Mouse (Mus musculus): ENCODE data around the gene Fmo5. TPM values are rescaled to one million over a fixed set of nuclear protein-coding genes. Genes with fewer than 3 reads are reported as not detected.

The Fmo5 gene
- total RNA-seq, 4 experiments from 2014 or later = 16.9 to 19.1 (median 17.8) TPM

- peak; percentile 76 for DNase-seq
Observed at GRCm38 (mm10) chr3:97681321-97682158, 52.9 kb downstream of the Fmo5 start.

DNA sequence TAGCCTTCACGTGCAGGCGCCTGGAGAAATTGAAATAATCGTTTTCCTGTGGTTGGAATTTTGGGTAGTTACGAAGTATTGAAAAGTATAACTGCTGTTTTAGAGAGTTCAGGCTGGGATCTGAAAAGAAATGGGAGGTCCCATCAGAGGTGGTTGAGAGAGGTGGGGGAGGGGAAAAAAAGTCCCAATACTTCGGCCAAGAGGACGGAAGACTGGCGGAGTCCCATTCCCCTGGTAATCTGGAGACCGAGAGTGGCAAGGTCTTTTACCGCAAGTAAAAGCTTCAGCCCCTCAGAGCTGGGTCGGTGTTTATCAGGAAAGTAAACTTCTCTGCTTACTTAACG is 53.5 kb downstream of the Fmo5 start:
- DNase-seq = no peak

- DNase-seq = no peak
Observed at GRCm38 (mm10) chr3:97682576-97682975, 54.0 kb downstream of the Fmo5 start.

DNA sequence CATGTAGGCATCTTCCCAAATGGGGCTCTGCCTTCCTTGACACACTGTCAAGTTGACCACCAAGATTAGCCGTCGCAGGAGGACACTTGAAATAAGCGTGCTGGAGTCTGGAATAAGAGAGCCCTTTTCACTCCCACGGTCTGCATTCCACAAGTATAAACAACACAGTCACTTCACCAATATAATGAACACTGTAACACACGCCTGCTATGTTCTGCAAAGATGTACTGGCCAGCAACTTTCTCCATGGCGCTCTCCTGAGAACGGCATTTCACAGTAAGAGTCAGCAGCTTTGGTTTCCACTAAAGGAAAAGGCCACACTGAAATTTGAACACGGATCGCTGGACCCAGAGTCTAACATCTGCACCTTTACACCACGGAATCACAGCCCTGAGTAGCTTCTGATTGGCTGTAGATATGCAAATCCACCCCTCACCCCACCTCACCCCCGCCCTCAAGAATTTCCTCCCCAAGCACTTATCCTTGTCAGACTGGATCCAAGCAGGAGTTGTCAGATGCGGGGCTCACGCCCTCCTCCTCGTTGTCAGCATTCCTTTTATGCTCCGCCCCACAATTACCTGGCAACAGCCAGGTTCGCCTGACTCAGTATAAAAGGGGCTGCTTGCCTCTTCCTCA is 55.1 kb downstream of the Fmo5 start:
- no peak for DNase-seq

DNA sequence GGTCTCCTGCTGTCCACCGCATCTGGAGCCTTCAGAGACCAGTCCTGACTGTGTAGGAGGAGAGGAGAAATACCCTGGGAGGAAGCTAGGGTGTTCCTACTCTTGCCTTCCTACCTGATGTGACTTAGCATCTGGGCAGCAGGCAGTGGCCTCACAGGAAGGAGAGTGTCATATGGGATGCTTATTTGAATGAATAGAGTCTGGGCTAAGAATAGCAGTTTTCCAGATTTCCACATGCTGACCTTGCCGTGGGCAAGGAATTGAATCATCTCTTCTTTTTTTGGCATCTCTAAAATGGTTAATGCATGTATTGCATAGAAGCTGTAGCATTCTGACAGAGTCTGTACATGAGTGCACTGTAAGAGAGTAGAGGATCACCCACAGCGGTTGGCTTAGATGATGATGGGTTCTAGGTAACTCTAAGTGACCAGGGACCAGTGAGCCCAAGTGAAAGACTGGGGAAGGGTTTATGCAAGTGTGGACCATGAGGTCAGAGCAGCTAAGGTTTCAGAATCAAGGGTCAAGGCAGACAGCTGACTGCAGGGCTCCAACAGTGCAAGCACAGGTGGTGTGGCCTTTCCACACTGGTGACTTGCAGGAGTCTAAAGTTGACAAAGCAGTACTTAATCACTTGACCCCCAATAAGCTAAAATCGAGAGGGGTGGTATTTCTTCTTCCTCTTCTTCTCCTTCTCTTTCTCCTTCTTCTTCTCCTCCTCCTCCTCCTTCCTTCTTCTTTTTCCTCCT is 57.9 kb downstream of the Fmo5 start:
- DNase-seq = no peak

DNA sequence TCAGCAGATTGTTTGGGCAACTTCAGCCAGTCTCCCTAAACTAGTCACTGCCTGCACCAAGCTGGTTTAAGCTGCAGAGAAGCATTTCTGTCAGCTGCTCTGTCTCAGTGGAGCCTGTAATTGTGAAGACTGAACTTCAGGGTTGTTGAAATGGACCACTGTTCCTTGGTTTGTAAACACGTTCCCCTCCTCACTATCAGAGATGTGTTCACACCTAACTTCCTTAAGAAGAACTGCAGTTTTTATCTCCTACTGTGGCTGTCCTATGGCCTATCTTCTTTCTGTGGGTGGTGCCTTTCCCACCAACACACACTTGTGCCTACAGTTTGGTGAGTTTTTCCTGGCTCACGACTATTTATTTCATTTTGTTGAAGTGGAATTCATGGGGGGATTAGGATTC is 60.7 kb downstream of the Fmo5 start:
- no peak for DNase-seq

DNA sequence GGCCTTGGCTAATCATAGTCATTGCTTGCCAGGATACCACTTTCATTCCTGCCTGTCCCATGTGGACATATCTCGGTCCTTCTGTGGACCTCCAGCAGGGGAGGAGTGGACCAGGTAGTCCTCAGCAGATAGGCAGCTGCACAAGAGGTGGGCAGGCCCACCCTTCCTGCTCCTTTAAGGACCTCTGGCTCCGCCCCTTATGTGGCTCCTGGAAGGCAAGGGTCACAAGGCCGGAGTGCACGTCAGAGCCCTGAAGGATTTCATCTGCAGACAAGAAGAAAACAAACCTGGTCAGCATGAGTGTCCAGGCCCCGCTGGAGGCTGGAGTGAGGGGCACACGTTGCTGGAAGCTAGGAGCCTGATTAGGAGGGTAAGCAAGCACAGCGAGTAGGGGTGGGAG is 62.0 kb downstream of the Fmo5 start:
- DNase-seq = no peak

- no peak for DNase-seq
Observed at GRCm38 (mm10) chr3:97691443-97692017, 62.9 kb downstream of the Fmo5 start.

DNA sequence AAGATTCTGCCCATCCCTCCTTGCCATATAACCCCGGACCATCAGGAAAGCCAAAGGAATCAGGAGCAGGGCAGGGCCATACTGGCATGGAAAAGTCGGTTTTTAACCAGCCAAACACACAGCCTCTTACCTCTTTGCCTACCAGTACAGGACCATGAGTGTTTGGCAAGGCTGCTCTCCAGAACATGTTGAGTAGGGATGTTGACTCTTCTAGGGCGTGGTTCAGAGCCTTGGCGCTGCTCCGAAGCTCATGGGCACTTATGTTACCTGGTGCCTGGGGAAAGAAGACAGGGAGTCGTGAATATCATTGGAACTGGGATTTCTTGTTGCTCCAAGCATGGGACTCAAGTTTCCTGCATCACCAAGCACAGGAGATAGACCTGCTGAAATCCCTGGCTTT is 65.2 kb downstream of the Fmo5 start:
- no peak for DNase-seq

- no peak for DNase-seq
Observed at GRCm38 (mm10) chr3:97696866-97697265, 68.3 kb downstream of the Fmo5 start.

DNA sequence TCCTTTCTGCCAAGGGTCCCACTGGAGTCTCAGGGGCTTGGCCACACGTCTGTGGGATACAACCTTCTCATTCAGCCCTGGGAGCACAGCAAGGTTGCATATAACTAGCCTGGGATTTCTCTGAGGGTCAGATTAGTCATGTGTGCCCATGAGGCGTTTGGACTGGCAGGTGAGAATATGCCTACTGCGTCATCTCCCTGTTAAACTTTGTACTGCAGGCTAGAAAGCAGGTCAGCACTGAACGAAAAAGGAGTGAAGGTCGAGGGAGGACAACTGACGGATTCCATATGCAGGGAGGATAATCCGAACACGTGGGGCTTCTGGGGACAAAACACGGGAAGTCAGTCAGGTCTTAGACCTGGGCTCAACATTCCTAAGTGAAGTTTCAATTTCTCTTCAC is 68.7 kb downstream of the Fmo5 start:
- no peak for DNase-seq

DNA sequence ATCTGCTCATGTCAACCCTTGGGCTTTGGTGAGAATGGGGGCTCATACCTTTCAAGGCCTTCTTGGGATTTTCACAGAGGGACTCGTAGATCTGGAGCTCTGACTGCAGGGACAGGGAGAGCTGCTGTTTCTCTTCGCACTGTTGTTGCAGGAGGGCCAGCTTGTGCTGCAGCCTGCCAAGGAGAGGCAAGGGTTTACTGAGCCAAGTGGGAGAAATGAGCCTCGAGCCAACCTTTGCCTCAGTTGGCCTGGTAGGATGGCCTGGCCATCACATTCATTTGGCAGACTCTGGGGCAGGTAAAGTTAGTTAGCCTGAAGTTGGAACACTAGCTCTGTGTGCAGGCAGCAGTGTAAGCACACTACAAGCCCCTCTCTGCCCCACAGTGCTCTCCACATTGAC is 70.5 kb downstream of the Fmo5 start:
- no peak for DNase-seq

DNA sequence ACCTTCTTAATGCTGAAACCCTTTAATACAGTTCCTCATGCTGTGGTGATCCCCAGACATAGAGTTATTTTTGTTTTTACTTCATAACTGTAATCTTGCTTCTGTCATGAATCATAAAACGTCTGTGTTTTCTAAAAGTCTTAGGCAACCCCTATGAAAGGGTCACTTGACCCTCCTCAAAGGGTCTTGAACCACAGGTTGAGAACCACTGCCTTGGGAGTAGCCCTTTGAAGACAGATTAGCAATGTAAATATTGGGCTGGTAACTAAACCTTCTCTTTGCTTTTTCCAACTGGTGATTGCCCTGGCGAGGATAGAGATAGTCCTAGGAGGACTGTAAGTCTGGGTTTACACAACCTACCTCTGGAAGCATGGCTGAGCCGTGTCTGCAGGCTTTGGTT is 72.6 kb downstream of the Fmo5 start:
- no peak for DNase-seq

- no peak for DNase-seq
Observed at GRCm38 (mm10) chr3:97702448-97703080, 74.0 kb downstream of the Fmo5 start.

Small RNA genes within 50 kb of the gene (microRNA-seq; reads per million reads assigned to microRNA genes)
- gene Mir7225 = 0 reads per million in 2 experiments

Other genes starting within 250 kb of the Fmo5 start
- gene Olfr1402, start 206.8 kb upstream of the Fmo5 start, total RNA-seq (2022) = not detected
- 10 to 100 TPM; 14.2 to 20.3 (median 19.3) TPM for gene Chd1l, start 18.6 kb upstream of the Fmo5 start, total RNA-seq (2022)
- 10 to 100 TPM in 2 of 4 experiments, 1 to 10 TPM in 2; 7.0 to 13.1 (median 10.2) TPM for gene Prkab2, start 29.4 kb downstream of the Fmo5 start, total RNA-seq (2022)
- gene Gm17651, start 45.9 kb downstream of the Fmo5 start, total RNA-seq (2022) = not detected